16 mouse cellular contexts compared by ENCODE assay signal in the genomic region with DNA sequence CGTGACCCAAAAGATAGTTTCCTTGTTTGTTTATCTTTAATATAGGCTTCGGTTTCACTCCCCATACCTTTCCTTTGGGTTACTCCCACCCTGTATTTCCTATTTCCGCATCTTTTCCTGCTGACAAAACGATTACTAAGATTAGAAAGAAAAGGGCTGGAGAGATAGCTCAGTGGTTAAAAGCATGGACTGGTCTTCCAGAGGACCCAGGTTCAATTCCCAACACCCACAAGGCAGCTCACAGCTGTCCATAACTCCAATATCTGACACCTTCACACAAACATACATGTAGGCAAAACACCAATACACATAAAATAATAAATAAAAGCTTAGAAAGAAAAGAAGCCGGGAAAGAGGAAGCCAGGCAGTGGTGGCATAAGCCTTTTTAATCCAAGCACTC. TPM values are rescaled to one million over a fixed set of nuclear protein-coding genes. Genes with fewer than 3 reads are reported as not detected.
DNase-seq lines count a peak whose midpoint lies in the region; ATAC-seq lines count a peak whose summit lies in the region.
"Had no signal": no experiment of that assay in that cellular context is flagged by ENCODE, and none has a peak within 500 bp of the region (broad histone marks: within the 10 kb centered on the region; RNA-seq: fewer than 3 reads in every experiment).

No protein-coding gene starts in this region.

- intact Hi-C loops in heart, postnatal 10 days (cut with DNase I): no loop called here
- intact Hi-C loops in left cerebral cortex, postnatal 25 days (cut with DNase I): loop anchor here (5.0 kb wide), 1 partner anchor 145 kb away; the partner anchor contains the start of gene Mok

- H3K4me1 ChIP-seq in heart, embryonic 15.5 days (replicated peaks): peaks cover 42% of the 10 kb centered on the region
- H3K4me1 ChIP-seq in midbrain, embryonic 11.5 days (ENCODE audit: control insufficient read depth, insufficient read depth, low read length): peaks cover 9% of the 10 kb centered on the region
- peaks cover 12% of the 10 kb centered on the region for H3K4me1 ChIP-seq in midbrain, embryonic 14.5 days (ENCODE audit: control insufficient read depth, insufficient read depth, low read length)
- H3K4me1 ChIP-seq in limb, embryonic 10.5 days: peaks cover 38% of the 10 kb centered on the region

- no peaks in the 10 kb centered on the region for H3K27me3 ChIP-seq in heart, embryonic 15.5 days
- no peaks in the 10 kb centered on the region for H3K27me3 ChIP-seq in midbrain, embryonic 11.5 days (ENCODE audit: control insufficient read depth, insufficient read depth, low read length)
- H3K27me3 ChIP-seq in midbrain, embryonic 14.5 days (ENCODE audit: control insufficient read depth, insufficient read depth, low read length): no peaks in the 10 kb centered on the region
- H3K27me3 ChIP-seq in limb, embryonic 10.5 days (ENCODE audit: low read depth, poor library complexity, severe bottlenecking): no peaks in the 10 kb centered on the region
- H3K27me3 ChIP-seq: embryonic facial prominence, embryonic 15.5 days; hindbrain, embryonic 13.5 days had no signal

- ATAC-seq in heart, embryonic 15.5 days (replicated peaks; ENCODE audit: insufficient number of reproducible peaks, insufficient read depth, low FRiP score, low read depth): no peak
- no peak for ATAC-seq in midbrain, embryonic 11.5 days (ENCODE audit: low FRiP score)
- no peak for ATAC-seq in midbrain, embryonic 14.5 days (ENCODE audit: low FRiP score, low TSS enrichment)

- no peak overlapping the region for H3K4me2 ChIP-seq in heart, embryonic 15.5 days
- H3K4me2 ChIP-seq in midbrain, embryonic 11.5 days: no peak overlapping the region; the same call in 1 of the 2 replicates
- no peak overlapping the region for H3K4me2 ChIP-seq in midbrain, embryonic 14.5 days (ENCODE audit: low read length)

- 66% methylated on average over 5 of the region's 5 CpGs for WGBS in heart, embryonic 15.5 days
- WGBS in midbrain, embryonic 11.5 days: 66% methylated on average over 5 of the region's 5 CpGs
- 80% methylated on average over 5 of the region's 5 CpGs for WGBS in midbrain, embryonic 14.5 days
- WGBS in limb, embryonic 10.5 days: 80% methylated on average over 5 of the region's 5 CpGs

- H3K36me3 ChIP-seq in heart, embryonic 15.5 days: peaks cover 15% of the 10 kb centered on the region
- H3K36me3 ChIP-seq in midbrain, embryonic 11.5 days (ENCODE audit: control insufficient read depth, insufficient read depth, low read length): peaks cover 7% of the 10 kb centered on the region; the same call in 1 of the 2 replicates
- H3K36me3 ChIP-seq in midbrain, embryonic 14.5 days (ENCODE audit: control insufficient read depth, insufficient read depth, low read length): peaks cover 21% of the 10 kb centered on the region
- H3K36me3 ChIP-seq in limb, embryonic 10.5 days: peaks cover 26% of the 10 kb centered on the region

- no peak overlapping the region for H3K9ac ChIP-seq in heart, embryonic 15.5 days
- no peak overlapping the region for H3K9ac ChIP-seq in midbrain, embryonic 11.5 days (ENCODE audit: low read length)
- no peak overlapping the region for H3K9ac ChIP-seq in midbrain, embryonic 14.5 days (replicated peaks; ENCODE audit: low read length)

- H3K4me3 ChIP-seq in heart, embryonic 15.5 days: peak overlapping the region; percentile 98; the same call in 1 of the 2 replicates
- no peak overlapping the region for H3K4me3 ChIP-seq in midbrain, embryonic 11.5 days (ENCODE audit: low read depth, low read length)
- no peak overlapping the region for H3K4me3 ChIP-seq in midbrain, embryonic 14.5 days (replicated peaks; ENCODE audit: low read depth, low read length)
- H3K4me3 ChIP-seq in limb, embryonic 10.5 days: peak overlapping the region; percentile 99; the same call in 1 of the 2 replicates

- DNase-seq in heart, postnatal 10 days: no peak
- DNase-seq in midbrain, embryonic 11.5 days (ENCODE audit: low spot score, missing footprints): peak; percentile 44
- DNase-seq in midbrain, embryonic 14.5 days: no peak
- DNase-seq in limb, embryonic 10.5 days (ENCODE audit: low spot score): no peak
- DNase-seq in urinary bladder, postnatal 14 days (ENCODE audit: low spot score): no peak
- no peak for DNase-seq in left cerebral cortex, postnatal 25 days (ENCODE audit: low spot score in 2 of 2)
- DNase-seq: adrenal gland, postnatal 25 days; heart, adult 11 months; kidney, adult 9 months; right cerebral cortex, postnatal 25 days; thymus, postnatal 25 days had no signal

- H3K9me3 ChIP-seq in heart, embryonic 15.5 days (replicated peaks): no peaks in the 10 kb centered on the region
- H3K9me3 ChIP-seq in midbrain, embryonic 11.5 days (ENCODE audit: control insufficient read depth, low read length): no peaks in the 10 kb centered on the region
- no peaks in the 10 kb centered on the region for H3K9me3 ChIP-seq in midbrain, embryonic 14.5 days (ENCODE audit: control insufficient read depth, low read length)
- no peaks in the 10 kb centered on the region for H3K9me3 ChIP-seq in limb, embryonic 10.5 days (replicated peaks)
- H3K9me3 ChIP-seq: embryonic facial prominence, embryonic 15.5 days; hindbrain, embryonic 13.5 days had no signal

- no peak overlapping the region for H3K27ac ChIP-seq in heart, embryonic 15.5 days
- H3K27ac ChIP-seq in midbrain, embryonic 11.5 days (ENCODE audit: low read depth, low read length): no peak overlapping the region
- H3K27ac ChIP-seq in midbrain, embryonic 14.5 days (replicated peaks; ENCODE audit: low read depth, low read length): no peak overlapping the region
- peak overlapping the region; percentile 99; the same call in 1 of the 2 replicates for H3K27ac ChIP-seq in limb, embryonic 10.5 days

RNA-seq across cellular contexts. Expression of gene Hsp90aa1, which starts 5.1 kb away (rescaled TPM):
- polyA plus RNA-seq in heart, embryonic 15.5 days (2015; fragmentation: Nextera tagmentation; extraction: Ambion mirVana): 595 and 603 TPM in 2 replicates
- total RNA-seq in heart, postnatal 10 days (2021): 100 to 1,000 TPM; 176 to 182 TPM
- 1,541 and 1,584 TPM in 2 replicates for polyA plus RNA-seq in midbrain, embryonic 11.5 days (2014; fragmentation: Nextera tagmentation; extraction: Ambion mirVana)
- polyA plus RNA-seq in midbrain, embryonic 14.5 days (2014; fragmentation: Nextera tagmentation; extraction: Ambion mirVana): 1,408 and 1,565 TPM in 2 replicates
- polyA plus RNA-seq in limb, embryonic 10.5 days (2016; fragmentation: Nextera tagmentation; extraction: Ambion mirVana): 1,005 and 1,256 TPM in 2 replicates
- 1,000 to 10,000 TPM; 1,069 to 1,070 TPM for total RNA-seq in left cerebral cortex, postnatal 25 days (2021)

RNA-seq across cellular contexts. Expression of gene 1700001K19Rik, which starts 15.0 kb away (rescaled TPM):
- not detected in 2 replicates for polyA plus RNA-seq in heart, embryonic 15.5 days (2015; fragmentation: Nextera tagmentation; extraction: Ambion mirVana)
- total RNA-seq in heart, postnatal 10 days (2021): not detected
- 0.14 and 0.34 TPM in 2 replicates for polyA plus RNA-seq in midbrain, embryonic 11.5 days (2014; fragmentation: Nextera tagmentation; extraction: Ambion mirVana)
- 0.70 TPM in 1 of 2 replicates, not detected in the other for polyA plus RNA-seq in midbrain, embryonic 14.5 days (2014; fragmentation: Nextera tagmentation; extraction: Ambion mirVana)
- not detected in 2 replicates for polyA plus RNA-seq in limb, embryonic 10.5 days (2016; fragmentation: Nextera tagmentation; extraction: Ambion mirVana)
- not detected for total RNA-seq in left cerebral cortex, postnatal 25 days (2021)
- total RNA-seq: adrenal gland, postnatal 25 days; left cerebral cortex, postnatal 36 days had no signal
- polyA plus RNA-seq: midbrain, embryonic 16.5 days had no signal

RNA-seq across cellular contexts. Expression of gene Wdr20, which starts 40.3 kb away (rescaled TPM):
- polyA plus RNA-seq in heart, embryonic 15.5 days (2015; fragmentation: Nextera tagmentation; extraction: Ambion mirVana): 14.7 and 17.8 TPM in 2 replicates
- total RNA-seq in heart, postnatal 10 days (2021): 10 to 100 TPM; 29.0 to 34.0 TPM
- 22.9 and 24.7 TPM in 2 replicates for polyA plus RNA-seq in midbrain, embryonic 11.5 days (2014; fragmentation: Nextera tagmentation; extraction: Ambion mirVana)
- polyA plus RNA-seq in midbrain, embryonic 14.5 days (2014; fragmentation: Nextera tagmentation; extraction: Ambion mirVana): 22.1 and 24.0 TPM in 2 replicates
- polyA plus RNA-seq in limb, embryonic 10.5 days (2016; fragmentation: Nextera tagmentation; extraction: Ambion mirVana): 24.8 and 27.0 TPM in 2 replicates
- total RNA-seq in left cerebral cortex, postnatal 25 days (2021): 10 to 100 TPM; 38.8 to 44.3 TPM

Comparison
In these comparisons a context has a peak if more than half of its experiments do, and no peak if none do; other contexts are left out.
1. H3K4me3 ChIP-seq: peak in heart, embryonic 15.5 days (single experiment) and limb, embryonic 10.5 days (single experiment); none in midbrain, embryonic 11.5 days (single experiment) and midbrain, embryonic 14.5 days (single experiment).